Mouse (Mus musculus): ENCODE data around the gene Prmt3. TPM values are rescaled to one million over a fixed set of nuclear protein-coding genes. Genes with fewer than 3 reads are reported as not detected.
A peak's percentile ranks its signal among the peaks of the same experiment; 100 is the strongest.

Prmt3 gene
- polyA plus RNA-seq, 1 experiment from 2014 or later = 50.6 TPM

GRCm38 (mm10) chr7:49766166-49766565, 12.0 kb upstream of the Prmt3 start:
- Histone ChIP-seq H3K9ac (replicated peaks) (no peak overlapping the region), H3K27ac (no peak overlapping the region), H3K4me2 (replicated peaks) (no peak overlapping the region), H3K4me1 (replicated peaks) (peaks cover 13% of the 10 kb centered on the region), H3K4me3 (replicated peaks) (no peak overlapping the region), H3K36me3 (no peaks in the 10 kb centered on the region), H3K9me3 (no peaks in the 10 kb centered on the region), H3K27me3 (peaks cover 66% of the 10 kb centered on the region)
- no peak for ATAC-seq
- WGBS = 91% methylated on average over 7 of the region's 7 CpGs

- WGBS = 13% methylated on average over 9 of the region's 9 CpGs
- no peaks in the 10 kb centered on the region for H3K9me3 ChIP-seq
- H3K4me3 ChIP-seq (replicated peaks) = no peak overlapping the region
- H3K4me2 ChIP-seq (replicated peaks) = peak overlapping the region; percentile 19; the same call in 1 of the 2 replicates
- H3K4me1 ChIP-seq (replicated peaks) = peaks cover 17% of the 10 kb centered on the region
- ATAC-seq = peak; percentile 87
- peaks cover 58% of the 10 kb centered on the region for H3K27me3 ChIP-seq
- no peak overlapping the region for H3K9ac ChIP-seq (replicated peaks)
- H3K36me3 ChIP-seq = no peaks in the 10 kb centered on the region
- no peak overlapping the region for H3K27ac ChIP-seq
Measured at GRCm38 (mm10) chr7:49768509-49768908, 9.6 kb upstream of the Prmt3 start.

- no peak overlapping the region for H3K27ac ChIP-seq
- ATAC-seq = no peak
- H3K9me3 ChIP-seq = no peaks in the 10 kb centered on the region
- peaks cover 25% of the 10 kb centered on the region for H3K27me3 ChIP-seq
- H3K4me3 ChIP-seq (replicated peaks) = no peak overlapping the region
- peaks cover 13% of the 10 kb centered on the region for H3K4me1 ChIP-seq (replicated peaks)
- no peak overlapping the region for H3K9ac ChIP-seq (replicated peaks)
- H3K4me2 ChIP-seq (replicated peaks) = no peak overlapping the region
- no peaks in the 10 kb centered on the region for H3K36me3 ChIP-seq
- 92% methylated on average over 2 of the region's 2 CpGs for WGBS
Measured at GRCm38 (mm10) chr7:49774396-49774795, 3.8 kb upstream of the Prmt3 start.

GRCm38 (mm10) chr7:49777585-49777984, 561 bp upstream of the Prmt3 start:
- H3K4me2 ChIP-seq (replicated peaks) = no peak overlapping the region
- ATAC-seq = peak; percentile 30
- H3K27me3 ChIP-seq = peaks cover 7% of the 10 kb centered on the region; the same call in 1 of the 2 replicates
- H3K36me3 ChIP-seq = peaks cover 15% of the 10 kb centered on the region
- 55% methylated on average over 3 of the region's 3 CpGs for WGBS
- H3K27ac ChIP-seq = no peak overlapping the region
- H3K9me3 ChIP-seq = no peaks in the 10 kb centered on the region
- no peak overlapping the region for H3K9ac ChIP-seq (replicated peaks)
- no peak overlapping the region for H3K4me3 ChIP-seq (replicated peaks)
- peaks cover 20% of the 10 kb centered on the region for H3K4me1 ChIP-seq (replicated peaks)

- WGBS = 82% methylated on average over 12 of the region's 12 CpGs
Measured at GRCm38 (mm10) chr7:49778904-49779615, 914 bp downstream of the Prmt3 start.

GRCm38 (mm10) chr7:49783017-49783416, 4.9 kb downstream of the Prmt3 start:
- H3K4me1 ChIP-seq (replicated peaks) = peaks cover 20% of the 10 kb centered on the region
- H3K9me3 ChIP-seq = no peaks in the 10 kb centered on the region
- no peak for ATAC-seq
- no peak overlapping the region for H3K4me2 ChIP-seq (replicated peaks)
- H3K27me3 ChIP-seq = no peaks in the 10 kb centered on the region
- H3K4me3 ChIP-seq (replicated peaks) = no peak overlapping the region
- 93% methylated on average over 2 of the region's 2 CpGs for WGBS
- H3K9ac ChIP-seq (replicated peaks) = no peak overlapping the region
- no peak overlapping the region for H3K27ac ChIP-seq
- peaks cover 47% of the 10 kb centered on the region for H3K36me3 ChIP-seq

More at GRCm38 (mm10) chr7:49778904-49779615, 914 bp downstream of the Prmt3 start:
- H3K27ac ChIP-seq = peak overlapping the region; percentile 81
- peak overlapping the region; percentile 72 for H3K4me2 ChIP-seq (replicated peaks)
- H3K36me3 ChIP-seq = peaks cover 24% of the 10 kb centered on the region
- H3K27me3 ChIP-seq = peaks cover 7% of the 10 kb centered on the region; the same call in 1 of the 2 replicates
- no peaks in the 10 kb centered on the region for H3K9me3 ChIP-seq
- peak overlapping the region; percentile 77 for H3K9ac ChIP-seq (replicated peaks)
- peak; percentile 13; the same call in 1 of the 2 replicates for ATAC-seq
- H3K4me3 ChIP-seq (replicated peaks) = peak overlapping the region; percentile 65
- peaks cover 20% of the 10 kb centered on the region for H3K4me1 ChIP-seq (replicated peaks)

GRCm38 (mm10) chr7:49785141-49785540, 7.0 kb downstream of the Prmt3 start:
- no peak for ATAC-seq
- peaks cover 4% of the 10 kb centered on the region; the same call in 1 of the 2 replicates for H3K4me1 ChIP-seq (replicated peaks)
- H3K4me3 ChIP-seq (replicated peaks) = no peak overlapping the region
- H3K36me3 ChIP-seq = peaks cover 58% of the 10 kb centered on the region
- 96% methylated on average over 7 of the region's 7 CpGs for WGBS
- no peak overlapping the region for H3K27ac ChIP-seq
- no peaks in the 10 kb centered on the region for H3K9me3 ChIP-seq
- no peaks in the 10 kb centered on the region for H3K27me3 ChIP-seq
- H3K4me2 ChIP-seq (replicated peaks) = no peak overlapping the region
- H3K9ac ChIP-seq (replicated peaks) = no peak overlapping the region

GRCm38 (mm10) chr7:49786618-49787382, 8.7 kb downstream of the Prmt3 start:
- Histone ChIP-seq H3K4me1 (replicated peaks) (no peaks in the 10 kb centered on the region), H3K9ac (replicated peaks) (no peak overlapping the region), H3K27ac (no peak overlapping the region), H3K4me2 (replicated peaks) (no peak overlapping the region), H3K9me3 (no peaks in the 10 kb centered on the region), H3K27me3 (no peaks in the 10 kb centered on the region), H3K4me3 (replicated peaks) (no peak overlapping the region), H3K36me3 (peaks cover 64% of the 10 kb centered on the region)
- ATAC-seq = peak; percentile 55
- 62% methylated on average over 12 of the region's 12 CpGs for WGBS

- H3K9me3 ChIP-seq = no peaks in the 10 kb centered on the region
- H3K4me1 ChIP-seq (replicated peaks) = no peaks in the 10 kb centered on the region
- no peak overlapping the region for H3K27ac ChIP-seq
- 97% methylated on average over 3 of the region's 3 CpGs for WGBS
- H3K36me3 ChIP-seq = peaks cover 61% of the 10 kb centered on the region
- no peak for ATAC-seq
- no peak overlapping the region for H3K9ac ChIP-seq (replicated peaks)
- no peaks in the 10 kb centered on the region for H3K27me3 ChIP-seq
- H3K4me2 ChIP-seq (replicated peaks) = no peak overlapping the region
- no peak overlapping the region for H3K4me3 ChIP-seq (replicated peaks)
Measured at GRCm38 (mm10) chr7:49787383-49787645, 9.2 kb downstream of the Prmt3 start.

GRCm38 (mm10) chr7:49794304-49794703, 16.2 kb downstream of the Prmt3 start:
- no peaks in the 10 kb centered on the region for H3K9me3 ChIP-seq
- H3K4me2 ChIP-seq (replicated peaks) = no peak overlapping the region
- H3K27me3 ChIP-seq = no peaks in the 10 kb centered on the region
- H3K27ac ChIP-seq = no peak overlapping the region
- H3K4me3 ChIP-seq (replicated peaks) = no peak overlapping the region
- no peak for ATAC-seq
- no peak overlapping the region for H3K9ac ChIP-seq (replicated peaks)
- no peaks in the 10 kb centered on the region for H3K4me1 ChIP-seq (replicated peaks)
- WGBS = 91% methylated on average over 2 of the region's 2 CpGs
- H3K36me3 ChIP-seq = peaks cover 54% of the 10 kb centered on the region

GRCm38 (mm10) chr7:49797171-49797570, 19.0 kb downstream of the Prmt3 start:
- Histone ChIP-seq H3K9ac (replicated peaks) (no peak overlapping the region), H3K36me3 (peaks cover 51% of the 10 kb centered on the region), H3K9me3 (no peaks in the 10 kb centered on the region), H3K27ac (no peak overlapping the region), H3K4me1 (replicated peaks) (no peaks in the 10 kb centered on the region), H3K27me3 (no peaks in the 10 kb centered on the region), H3K4me2 (replicated peaks) (no peak overlapping the region), H3K4me3 (replicated peaks) (no peak overlapping the region)
- ATAC-seq = no peak
- WGBS = 75% methylated on average over 1 of the region's 1 CpGs

GRCm38 (mm10) chr7:49803511-49803910, 25.4 kb downstream of the Prmt3 start:
- Histone ChIP-seq H3K4me2 (replicated peaks) (no peak overlapping the region), H3K9me3 (no peaks in the 10 kb centered on the region), H3K9ac (replicated peaks) (no peak overlapping the region), H3K27ac (no peak overlapping the region), H3K36me3 (peaks cover 41% of the 10 kb centered on the region), H3K4me3 (replicated peaks) (no peak overlapping the region), H3K4me1 (replicated peaks) (no peaks in the 10 kb centered on the region), H3K27me3 (no peaks in the 10 kb centered on the region)
- no peak for ATAC-seq
- WGBS = 87% methylated on average over 6 of the region's 6 CpGs
